Mouse (Mus musculus): ENCODE measurements at regions not wholly inside any gene's neighbourhood (a gene's known extent, or its start where the extent isn't known, plus 50 kb on each side); places are given as distances from the start of the nearest gene placed in this dataset.
"Not testable (repeated sequence)": the region's sequence is repeated elsewhere in the genome, so short reads cannot be mapped to it uniquely, and the experiment has no call there.

DNA sequence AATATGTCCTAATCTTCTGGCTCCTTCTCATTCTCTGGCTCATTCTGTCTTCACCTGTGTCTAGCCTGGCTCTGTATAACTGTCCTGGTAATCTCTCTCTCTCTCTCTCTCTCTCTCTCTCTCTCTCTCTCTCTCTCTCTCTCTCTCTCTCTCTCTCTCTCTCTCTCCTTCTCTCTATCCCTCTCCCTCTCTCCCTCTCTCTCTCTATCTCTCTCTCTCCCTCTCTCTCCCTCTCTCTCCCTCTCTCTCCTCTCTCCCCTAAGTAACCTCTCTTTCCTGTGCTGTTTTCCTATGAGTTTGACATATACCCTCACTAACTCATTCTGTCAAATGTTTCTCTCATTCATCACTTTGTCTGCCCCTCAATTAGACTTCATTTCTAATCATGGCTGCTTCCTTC lies 478.6 kb upstream of the Irak1bp1 start:
- not testable (repeated sequence) for TF ChIP-seq POLR2A (IDR thresholded peaks at IDR 0.05; ENCODE audit: low read depth, low read length); UBTF (IDR thresholded peaks at IDR 0.05; ENCODE audit: low read depth, low read length); MAX (IDR thresholded peaks at IDR 0.05; ENCODE audit: low read length); GABPA (IDR thresholded peaks at IDR 0.05; ENCODE audit: insufficient replicate concordance, low read depth, low read length); EP300 (IDR thresholded peaks at IDR 0.05; ENCODE audit: low read length); KAT2A (IDR thresholded peaks at IDR 0.05; ENCODE audit: insufficient replicate concordance, low read length); NRF1 (IDR thresholded peaks at IDR 0.05; ENCODE audit: low read depth, low read length); CTCF (conservative IDR thresholded peaks at IDR 0.05 in 1 of 2, IDR thresholded peaks at IDR 0.05 in 1 of 2; ENCODE audit: low read depth in 2 of 2, low read length in 2 of 2); TBP (conservative IDR thresholded peaks at IDR 0.05; ENCODE audit: low read depth, low read length); MAZ (IDR thresholded peaks at IDR 0.05; ENCODE audit: low read depth, low read length); BHLHE40 (IDR thresholded peaks at IDR 0.05; ENCODE audit: low read depth, low read length); JUND (conservative IDR thresholded peaks at IDR 0.05; ENCODE audit: low read depth, low read length)

All from CH12.LX (cell line).